Mouse (Mus musculus) embryonic fibroblast, embryonic 13.5 days (primary cell): ENCODE measurements around the gene Lrrc74b. TPM values are rescaled to one million over a fixed set of nuclear protein-coding genes. Genes with fewer than 3 reads are reported as not detected.
"Not testable (repeated sequence)": the region's sequence is repeated elsewhere in the genome, so short reads cannot be mapped to it uniquely, and the experiment has no call there.

Experiments used
- H3K27ac ChIP-seq: 2 replicates; pipeline ENCODE4 v1.5.1; 2012; ENCODE audit warnings: low read length, control low read depth, inconsistent platforms; ENCODE audit not compliant: insufficient read depth
- H3K4me1 ChIP-seq: 2 replicates; pipeline ENCODE4 v1.6.1; 2011; ENCODE audit warnings: low read length; ENCODE audit not compliant: control insufficient read depth, insufficient read depth
- H3K4me3 ChIP-seq: 2 replicates; pipeline ENCODE4 v1.5.1; 2011; ENCODE audit warnings: mild to moderate bottlenecking, control low read depth, low read length; ENCODE audit not compliant: insufficient read depth
- CTCF ChIP-seq: IDR thresholded peaks from 2 replicates; pipeline ENCODE4 v1.5.1; 2011; ENCODE audit warnings: mild to moderate bottlenecking, control low read depth, low read length, moderate library complexity, borderline replicate concordance; ENCODE audit not compliant: insufficient read depth
- POLR2A ChIP-seq: IDR thresholded peaks from 2 replicates; pipeline ENCODE4 v1.6.1; 2011; ENCODE audit warnings: low read depth, mild to moderate bottlenecking, control low read depth, low read length, moderate library complexity
- polyA plus RNA-seq: library from polyadenylated mRNA; stranded (reverse); fragments of >200 nt; gene quantifications from 2 replicates; pipeline ENCODE4 v1.2.4, GENCODE M21; 2011; ENCODE audit warnings: low read depth; ENCODE audit not compliant: missing spikeins, insufficient read length

Gene Lrrc74b
- polyA plus RNA-seq, 1 experiment: 0.25 TPM

DNA sequence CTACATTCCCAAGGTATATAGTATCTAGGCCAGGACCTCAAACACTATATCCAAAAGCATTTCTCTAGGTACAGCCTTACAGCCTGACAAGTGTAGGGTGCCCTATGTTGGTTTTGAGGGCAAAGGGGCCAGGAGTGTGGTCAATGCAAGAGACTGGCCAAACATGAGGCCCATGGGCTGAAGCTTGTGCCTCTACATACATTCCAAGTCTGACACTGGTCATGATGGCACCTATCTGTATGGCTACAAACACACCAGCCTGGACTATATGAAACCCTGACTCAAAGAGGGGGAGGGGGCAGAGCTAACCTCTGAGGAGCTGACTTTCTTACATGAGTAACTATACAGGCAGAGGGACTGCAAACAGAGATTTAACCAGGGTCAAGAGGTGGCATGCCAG lies 33.4 kb downstream of the Lrrc74b start:
- Histone ChIP-seq H3K4me1 (peaks cover 4% of the 10 kb centered on the region; the same call in 1 of the 2 replicates), H3K27ac (no peak overlapping the region), H3K4me3 (no peak overlapping the region)
- TF ChIP-seq POLR2A (peak; percentile 10; the same call in 1 of the 2 replicates), CTCF (no peak)

DNA sequence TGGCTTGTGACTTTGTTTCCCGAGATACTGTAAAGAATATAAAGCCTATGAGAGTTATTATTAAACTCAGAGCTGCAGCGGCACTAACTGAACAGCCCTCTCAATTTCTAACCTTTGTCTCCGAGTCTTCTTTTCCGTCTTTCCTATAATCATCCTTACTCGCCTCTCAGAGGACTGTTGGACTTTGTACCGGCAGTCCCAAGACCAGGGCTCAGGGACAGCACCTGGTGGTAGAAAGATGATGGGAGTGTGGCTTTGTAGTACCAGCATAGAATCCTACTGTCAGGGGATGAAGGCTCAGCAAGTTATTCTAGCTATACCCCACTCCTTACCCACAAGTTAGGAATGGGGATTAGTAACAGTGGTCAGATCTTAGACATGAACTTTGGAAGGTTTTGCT lies 34.8 kb downstream of the Lrrc74b start:
- Histone ChIP-seq H3K4me1 (no peaks in the 10 kb centered on the region; the same call in 1 of the 2 replicates), H3K27ac (no peak overlapping the region), H3K4me3 (no peak overlapping the region)
- no peak for TF ChIP-seq POLR2A

DNA sequence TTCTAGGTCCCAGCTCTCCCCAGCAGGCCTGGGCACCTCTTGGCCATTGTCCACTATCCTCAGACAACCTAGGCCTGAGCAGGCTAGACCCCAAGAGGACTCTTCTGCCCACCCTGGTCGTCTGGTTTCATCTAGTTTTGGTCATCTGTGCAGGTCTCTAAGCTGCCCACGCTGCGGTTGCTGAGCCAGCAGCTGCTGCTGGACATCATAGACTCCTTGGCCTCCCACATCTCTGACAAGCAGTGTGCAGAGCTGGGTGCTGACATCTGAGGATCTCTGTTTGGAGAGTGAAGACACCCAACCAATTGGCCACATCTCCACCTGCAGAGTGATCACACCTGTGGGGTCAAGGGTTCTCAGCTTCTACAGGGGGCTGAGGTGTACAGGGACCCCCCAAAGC lies 35.5 kb downstream of the Lrrc74b start:
- TF ChIP-seq POLR2A (no peak), CTCF (no peak)
- no peak overlapping the region for H3K27ac ChIP-seq
- no peaks in the 10 kb centered on the region; the same call in 1 of the 2 replicates for H3K4me1 ChIP-seq
- no peak overlapping the region for H3K4me3 ChIP-seq

DNA sequence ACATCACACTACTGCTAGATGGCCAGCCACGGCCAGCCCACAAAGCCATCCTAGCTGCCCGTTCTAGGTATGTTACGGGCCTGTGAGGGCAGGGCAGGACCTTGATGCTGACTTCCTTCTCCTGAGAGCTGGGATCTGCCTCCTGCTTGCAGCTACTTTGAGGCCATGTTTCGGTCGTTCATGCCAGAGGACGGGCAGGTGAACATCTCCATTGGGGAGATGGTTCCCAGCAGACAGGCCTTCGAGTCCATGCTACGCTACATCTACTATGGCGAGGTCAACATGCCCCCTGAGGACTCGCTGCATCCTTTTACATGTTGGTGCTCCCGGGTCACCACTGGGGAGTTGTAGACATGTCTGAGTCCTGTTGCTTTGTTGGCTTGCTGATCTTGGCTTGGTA lies 36.9 kb downstream of the Lrrc74b start:
- TF ChIP-seq CTCF (no peak), POLR2A (no peak)
- H3K27ac ChIP-seq: no peak overlapping the region
- H3K4me1 ChIP-seq: no peaks in the 10 kb centered on the region
- no peak overlapping the region for H3K4me3 ChIP-seq

DNA sequence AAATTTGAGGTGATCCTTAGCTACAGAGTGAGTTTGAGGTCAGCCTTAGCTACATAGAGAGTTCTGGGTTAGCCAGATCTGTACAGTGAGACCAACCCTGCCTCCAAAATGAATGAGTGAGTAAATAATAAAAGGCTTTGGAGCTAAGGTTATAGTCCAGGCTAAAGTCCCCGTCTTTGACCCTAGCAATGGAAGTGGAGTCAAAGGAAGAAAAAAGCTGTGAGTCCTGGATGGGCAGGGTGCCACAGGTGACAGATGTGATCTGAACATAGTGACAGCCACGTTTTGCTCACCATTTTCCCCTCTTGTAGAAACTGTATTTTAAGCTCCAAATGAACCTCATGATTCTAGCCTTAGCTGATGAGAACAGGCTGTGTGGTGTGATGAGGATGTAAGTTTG lies 42.1 kb downstream of the Lrrc74b start:
- TF ChIP-seq CTCF: no peak
- no peak for TF ChIP-seq POLR2A
- Histone ChIP-seq H3K27ac (no peak overlapping the region), H3K4me3 (no peak overlapping the region), H3K4me1 (no peaks in the 10 kb centered on the region)

DNA sequence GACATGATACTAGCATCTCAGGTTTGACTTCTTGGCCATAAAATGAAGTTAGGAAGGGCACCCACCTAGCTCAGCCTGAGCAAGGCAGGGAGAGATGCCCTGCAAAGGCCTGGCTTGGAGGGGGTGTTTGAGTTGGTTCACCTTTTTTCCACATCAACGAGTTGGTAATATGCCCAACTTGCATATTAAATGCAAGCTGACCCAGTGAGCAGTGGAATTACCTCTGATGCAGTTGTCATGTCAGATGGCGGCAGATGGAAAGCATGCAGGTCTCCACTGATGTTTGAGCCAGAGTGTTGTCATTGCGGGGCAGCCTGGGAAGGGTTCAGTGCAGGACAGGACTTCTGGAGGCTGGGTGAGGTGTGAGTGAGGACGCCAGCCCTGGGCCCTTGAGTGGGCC lies 49.6 kb downstream of the Lrrc74b start:
- H3K27ac ChIP-seq: no peak overlapping the region
- peaks cover 4% of the 10 kb centered on the region; the same call in 1 of the 2 replicates for H3K4me1 ChIP-seq
- no peak for TF ChIP-seq POLR2A
- TF ChIP-seq CTCF: no peak
- H3K4me3 ChIP-seq: no peak overlapping the region

DNA sequence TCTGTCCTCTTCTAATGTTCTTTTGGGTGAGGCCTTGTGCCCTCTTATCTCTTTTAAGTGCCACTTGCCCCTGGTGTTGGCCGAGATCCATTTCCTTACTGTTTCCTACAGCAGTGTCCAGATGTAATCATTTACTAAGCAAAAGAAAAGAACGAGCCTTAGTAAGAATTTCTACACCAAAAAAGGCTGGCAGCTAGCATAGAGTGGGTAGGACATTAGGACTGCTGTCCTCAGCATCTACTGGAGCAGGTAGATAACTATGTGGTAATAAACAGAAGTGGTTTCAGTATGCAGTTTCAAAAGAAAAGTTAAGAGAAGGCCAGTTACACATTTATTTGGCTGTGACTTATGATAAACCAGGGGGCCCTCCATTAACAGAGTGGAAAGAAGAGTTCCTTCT lies 50.4 kb downstream of the Lrrc74b start:
- Histone ChIP-seq H3K4me3 (no peak overlapping the region), H3K4me1 (peaks cover 4% of the 10 kb centered on the region; the same call in 1 of the 2 replicates)
- no peak for TF ChIP-seq POLR2A
- no peak for TF ChIP-seq CTCF

DNA sequence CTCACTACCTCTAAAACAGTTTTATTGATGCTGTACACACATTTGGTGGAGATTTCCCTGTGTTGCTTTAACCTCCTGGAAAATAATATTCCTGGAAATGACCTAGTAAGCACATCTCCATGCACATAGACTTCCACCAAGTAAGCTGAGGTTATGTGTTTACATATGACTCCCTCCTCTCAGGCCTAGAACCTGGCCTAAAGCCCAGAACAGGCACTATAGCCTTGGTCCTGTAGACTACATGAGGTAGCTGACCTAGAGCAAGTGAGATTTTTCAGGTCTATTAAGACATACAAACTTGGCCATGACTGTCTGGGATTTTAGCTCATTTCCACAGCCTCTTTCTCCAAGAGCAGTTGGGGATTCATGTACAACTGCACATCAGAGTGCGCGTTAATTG lies 50.9 kb downstream of the Lrrc74b start:
- peak overlapping the region; percentile 79 for H3K4me3 ChIP-seq
- peaks cover 4% of the 10 kb centered on the region; the same call in 1 of the 2 replicates for H3K4me1 ChIP-seq
- TF ChIP-seq POLR2A: no peak
- TF ChIP-seq CTCF: no peak
- no peak overlapping the region for H3K27ac ChIP-seq

More for the DNA sequence above, 50.4 kb downstream of the Lrrc74b start:
- no peak overlapping the region for H3K27ac ChIP-seq

DNA sequence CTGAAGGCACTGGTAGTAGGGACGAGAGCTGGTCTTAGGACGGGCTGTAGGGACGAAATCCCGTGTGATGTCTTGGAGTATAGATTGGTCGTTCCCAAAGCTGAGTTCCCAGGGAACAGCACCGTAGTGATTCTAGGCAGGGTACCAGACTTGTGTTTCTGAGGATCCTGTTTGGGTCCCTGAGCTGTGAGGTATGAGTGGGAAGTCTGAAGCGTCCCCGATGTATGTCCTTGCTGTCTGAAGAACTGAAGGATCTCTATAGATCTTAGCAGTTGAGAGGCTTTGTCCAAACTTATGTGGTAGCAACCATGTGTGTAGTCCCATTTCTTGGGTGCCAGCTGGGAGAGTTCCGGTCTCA lies 51.8 kb downstream of the Lrrc74b start:
- Histone ChIP-seq H3K4me1 (peaks cover 4% of the 10 kb centered on the region; the same call in 1 of the 2 replicates), H3K4me3 (peak overlapping the region; percentile 79), H3K27ac (peak overlapping the region; percentile 96)
- TF ChIP-seq POLR2A (0 out of 2 replicates have a peak, but pooled peaks have one; percentile 5), CTCF (no peak)

DNA sequence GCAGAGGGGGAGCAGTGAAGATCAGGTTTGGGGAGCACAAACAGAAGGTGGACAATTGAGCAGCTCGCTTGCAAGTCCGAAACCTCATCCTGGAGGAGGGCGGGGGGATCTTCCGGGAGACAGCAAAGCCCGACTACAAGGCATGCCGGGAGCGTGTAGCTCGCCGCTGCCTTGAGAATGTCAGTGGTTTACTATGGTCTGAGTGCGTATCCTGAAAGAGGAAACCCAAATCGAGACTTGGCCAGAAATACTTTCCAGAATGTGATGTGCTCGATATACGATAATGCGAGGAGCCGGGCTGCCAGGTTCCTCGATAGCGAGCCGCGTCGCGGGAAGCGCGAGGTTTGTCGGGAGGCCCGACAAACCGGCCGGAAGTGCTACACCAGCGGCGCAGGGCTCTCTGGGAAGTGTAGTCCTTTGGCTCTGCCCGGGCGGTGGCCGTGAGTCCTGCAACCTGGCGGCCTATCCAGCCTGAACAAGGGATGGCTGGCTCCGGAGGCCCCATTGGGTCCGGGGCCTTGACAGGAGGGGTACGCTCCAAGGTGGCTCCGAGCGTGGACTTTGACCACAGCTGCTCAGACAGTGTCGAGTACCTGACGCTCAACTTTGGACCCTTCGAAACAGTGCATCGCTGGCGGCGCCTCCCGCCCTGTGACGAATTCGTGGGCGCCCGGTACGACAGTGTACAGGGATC lies 52.4 kb downstream of the Lrrc74b start, which contains the start of gene Lztr1:
Gene Lztr1 (plus strand): TSS at position 143 of the 694 bp plus-strand sequence.
- peak within 1 kb of the TSS; percentile 96 for H3K27ac ChIP-seq
- H3K4me3 ChIP-seq: peak within 1 kb of the TSS; percentile 79
- TF ChIP-seq POLR2A (peak; percentile 92), CTCF (no peak)
- peaks cover 4% of the 10 kb centered on the region; the same call in 1 of the 2 replicates for H3K4me1 ChIP-seq

DNA sequence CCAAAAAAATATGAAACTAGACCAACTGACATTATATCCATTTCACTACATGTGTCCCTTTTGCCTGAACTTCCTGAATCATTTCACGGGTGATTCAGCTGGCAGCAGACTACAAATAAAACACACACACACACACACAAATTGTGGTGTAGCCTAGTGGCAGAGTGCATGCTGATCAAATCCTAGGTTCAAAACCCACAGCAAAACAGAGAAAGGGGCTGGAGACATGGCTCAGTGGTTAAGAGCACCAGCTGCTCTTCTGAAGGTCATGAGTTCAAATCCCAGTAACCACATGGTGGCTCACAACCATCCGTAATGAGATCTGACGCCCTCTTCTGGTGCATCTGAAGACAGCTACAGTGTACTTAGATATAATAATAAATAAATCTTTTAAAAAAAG lies 53.0 kb downstream of the Lrrc74b start:
- H3K4me1 ChIP-seq: not testable (repeated sequence)
- Histone ChIP-seq H3K27ac (peak overlapping the region; percentile 96; the same call in 1 of the 2 replicates), H3K4me3 (peak overlapping the region; percentile 79)
